Mouse (Mus musculus): ENCODE results near the gene Ints1. TPM values are rescaled to one million over a fixed set of nuclear protein-coding genes. Genes with fewer than 3 reads are reported as not detected.

Gene Ints1
- polyA plus RNA-seq, 1 experiment from 2014 or later: 21.5 TPM

- H3K27ac ChIP-seq: peak within 1 kb of the TSS; percentile 81
- no peaks in the 10 kb centered on the region for H3K36me3 ChIP-seq
- H3K4me2 ChIP-seq: peak within 1 kb of the TSS; percentile 100
- peak; percentile 78 for ATAC-seq (ENCODE audit: insufficient number of reproducible peaks, low FRiP score, low TSS enrichment, low read depth)
- H3K4me3 ChIP-seq: peak within 1 kb of the TSS; percentile 94
- peak within 1 kb of the TSS; percentile 73 for H3K9ac ChIP-seq
- no peaks in the 10 kb centered on the region for H3K27me3 ChIP-seq
- H3K9me3 ChIP-seq: no peaks in the 10 kb centered on the region
- H3K4me1 ChIP-seq: peaks cover 48% of the 10 kb centered on the region
- under 1% methylated on average over 91 of the region's 92 CpGs for WGBS
Measured at GRCm38 (mm10) chr5:139791227-139792158, 16.0 kb upstream of the Ints1 start, which contains the start of gene Mafk. TSS of gene Mafk (plus strand) at chr5:139791513.

GRCm38 (mm10) chr5:139789466-139789865, 14.0 kb upstream of the Ints1 start:
- H3K9me3 ChIP-seq: no peaks in the 10 kb centered on the region

DNA sequence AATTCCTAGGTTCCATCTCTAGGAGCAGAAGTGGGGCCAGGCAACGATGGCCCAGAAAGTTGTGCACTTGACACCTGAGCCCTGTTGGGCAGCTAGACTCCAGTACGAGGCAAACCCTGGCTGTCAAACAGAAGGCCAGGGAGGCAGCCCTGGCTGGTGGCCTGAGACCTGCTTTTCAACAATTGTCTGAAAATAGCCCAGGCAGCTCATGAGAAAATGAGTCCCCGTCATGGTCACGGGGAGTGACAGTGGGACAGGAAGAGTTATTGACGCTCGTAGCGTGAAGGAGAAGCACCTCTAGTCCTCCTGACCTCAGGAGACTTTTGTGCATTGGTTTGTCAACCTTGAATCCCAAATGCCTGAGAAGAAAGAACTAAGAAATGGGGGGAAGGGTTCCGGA, 5.9 kb upstream of the Ints1 start:
- Histone ChIP-seq H3K4me3 (no peak overlapping the region), H3K27ac (no peak overlapping the region), H3K4me2 (no peak overlapping the region), H3K9me3 (no peaks in the 10 kb centered on the region), H3K9ac (no peak overlapping the region), H3K36me3 (no peaks in the 10 kb centered on the region), H3K27me3 (no peaks in the 10 kb centered on the region), H3K4me1 (no peaks in the 10 kb centered on the region)
- no peak for ATAC-seq (ENCODE audit: insufficient number of reproducible peaks, low FRiP score, low TSS enrichment, low read depth)
- 81% methylated on average over 8 of the region's 8 CpGs for WGBS

More at GRCm38 (mm10) chr5:139789466-139789865, 14.0 kb upstream of the Ints1 start:
- H3K4me2 ChIP-seq: no peak overlapping the region
- H3K36me3 ChIP-seq: no peaks in the 10 kb centered on the region
- H3K4me3 ChIP-seq: no peak overlapping the region
- H3K27me3 ChIP-seq: no peaks in the 10 kb centered on the region
- H3K9ac ChIP-seq: no peak overlapping the region
- no peak for ATAC-seq (ENCODE audit: insufficient number of reproducible peaks, low FRiP score, low TSS enrichment, low read depth)
- 50% methylated on average over 4 of the region's 4 CpGs for WGBS
- no peak overlapping the region for H3K27ac ChIP-seq
- H3K4me1 ChIP-seq: peaks cover 32% of the 10 kb centered on the region

DNA sequence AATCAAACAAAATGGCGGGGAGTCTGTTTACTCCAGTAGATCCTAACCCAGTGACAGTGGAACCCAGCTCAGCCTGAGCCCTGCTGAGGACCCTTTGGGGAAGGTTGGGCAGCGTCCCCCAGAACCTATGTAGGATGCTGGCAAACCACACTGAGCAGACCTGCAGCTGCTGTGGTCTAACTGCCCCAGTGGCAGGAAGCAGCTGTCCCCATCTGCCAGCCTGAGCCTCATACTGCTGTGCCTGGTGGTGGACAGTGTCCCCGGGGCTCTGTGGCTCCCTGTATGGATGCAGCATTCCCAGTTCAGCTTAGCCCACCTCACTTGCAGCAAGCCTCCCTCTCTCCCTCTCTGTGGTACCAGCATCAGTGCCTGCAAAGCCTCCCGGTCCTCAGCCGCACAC, 1.5 kb upstream of the Ints1 start:
- H3K27ac ChIP-seq: no peak overlapping the region
- 77% methylated on average over 5 of the region's 5 CpGs for WGBS
- H3K4me3 ChIP-seq: no peak overlapping the region
- H3K4me1 ChIP-seq: peaks cover 13% of the 10 kb centered on the region
- H3K27me3 ChIP-seq: no peaks in the 10 kb centered on the region
- peaks cover 21% of the 10 kb centered on the region for H3K36me3 ChIP-seq
- H3K9ac ChIP-seq: no peak overlapping the region
- no peak overlapping the region for H3K4me2 ChIP-seq
- ATAC-seq (ENCODE audit: insufficient number of reproducible peaks, low FRiP score, low TSS enrichment, low read depth): no peak
- no peaks in the 10 kb centered on the region for H3K9me3 ChIP-seq

DNA sequence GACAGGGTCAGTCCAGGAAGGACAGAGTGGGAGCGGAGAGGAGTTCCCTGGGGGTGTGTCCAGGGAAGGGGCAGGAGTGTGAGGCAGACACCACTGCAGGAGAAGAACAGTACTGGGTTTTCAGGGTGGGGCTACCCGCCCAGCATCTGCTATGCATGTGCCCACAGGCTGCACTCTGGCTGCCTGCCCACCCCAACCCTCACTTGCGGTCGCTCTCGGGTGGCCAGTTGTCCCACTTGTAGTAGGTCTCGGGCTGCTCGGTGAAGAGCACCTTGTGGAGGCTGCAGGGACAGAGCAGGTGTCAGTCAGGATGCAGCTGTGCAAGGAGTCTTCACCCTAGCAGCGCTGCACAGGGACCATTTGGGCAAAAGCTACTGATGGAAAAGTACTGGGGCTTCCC, 7.3 kb downstream of the Ints1 start:
- peaks cover 100% of the 10 kb centered on the region for H3K36me3 ChIP-seq
- no peak overlapping the region for H3K4me3 ChIP-seq
- no peak for ATAC-seq (ENCODE audit: insufficient number of reproducible peaks, low FRiP score, low TSS enrichment, low read depth)
- no peaks in the 10 kb centered on the region for H3K9me3 ChIP-seq
- 85% methylated on average over 8 of the region's 8 CpGs for WGBS
- H3K4me2 ChIP-seq: no peak overlapping the region
- no peak overlapping the region for H3K27ac ChIP-seq
- H3K27me3 ChIP-seq: no peaks in the 10 kb centered on the region
- no peak overlapping the region for H3K9ac ChIP-seq
- no peaks in the 10 kb centered on the region for H3K4me1 ChIP-seq

GRCm38 (mm10) chr5:139764296-139764695, 11.2 kb downstream of the Ints1 start:
- ATAC-seq (ENCODE audit: insufficient number of reproducible peaks, low FRiP score, low TSS enrichment, low read depth): no peak
- Histone ChIP-seq H3K9me3 (no peaks in the 10 kb centered on the region), H3K4me1 (no peaks in the 10 kb centered on the region), H3K4me2 (no peak overlapping the region), H3K36me3 (peaks cover 100% of the 10 kb centered on the region), H3K4me3 (no peak overlapping the region), H3K27me3 (no peaks in the 10 kb centered on the region), H3K27ac (no peak overlapping the region), H3K9ac (no peak overlapping the region)
- 74% methylated on average over 11 of the region's 11 CpGs for WGBS

- Histone ChIP-seq H3K27ac (no peak overlapping the region), H3K36me3 (peaks cover 98% of the 10 kb centered on the region), H3K4me1 (no peaks in the 10 kb centered on the region), H3K9me3 (no peaks in the 10 kb centered on the region), H3K4me2 (no peak overlapping the region), H3K4me3 (no peak overlapping the region), H3K9ac (no peak overlapping the region), H3K27me3 (no peaks in the 10 kb centered on the region)
- no peak for ATAC-seq (ENCODE audit: insufficient number of reproducible peaks, low FRiP score, low TSS enrichment, low read depth)
- WGBS: 85% methylated on average over 16 of the region's 16 CpGs
Measured at GRCm38 (mm10) chr5:139758096-139758495, 17.4 kb downstream of the Ints1 start.

GRCm38 (mm10) chr5:139756586-139756985, 18.9 kb downstream of the Ints1 start:
- Histone ChIP-seq H3K4me3 (no peak overlapping the region), H3K36me3 (peaks cover 98% of the 10 kb centered on the region), H3K27me3 (no peaks in the 10 kb centered on the region), H3K4me1 (no peaks in the 10 kb centered on the region), H3K9me3 (no peaks in the 10 kb centered on the region), H3K9ac (no peak overlapping the region), H3K27ac (no peak overlapping the region), H3K4me2 (no peak overlapping the region)
- no peak for ATAC-seq (ENCODE audit: insufficient number of reproducible peaks, low FRiP score, low TSS enrichment, low read depth)
- WGBS: 86% methylated on average over 2 of the region's 2 CpGs

DNA sequence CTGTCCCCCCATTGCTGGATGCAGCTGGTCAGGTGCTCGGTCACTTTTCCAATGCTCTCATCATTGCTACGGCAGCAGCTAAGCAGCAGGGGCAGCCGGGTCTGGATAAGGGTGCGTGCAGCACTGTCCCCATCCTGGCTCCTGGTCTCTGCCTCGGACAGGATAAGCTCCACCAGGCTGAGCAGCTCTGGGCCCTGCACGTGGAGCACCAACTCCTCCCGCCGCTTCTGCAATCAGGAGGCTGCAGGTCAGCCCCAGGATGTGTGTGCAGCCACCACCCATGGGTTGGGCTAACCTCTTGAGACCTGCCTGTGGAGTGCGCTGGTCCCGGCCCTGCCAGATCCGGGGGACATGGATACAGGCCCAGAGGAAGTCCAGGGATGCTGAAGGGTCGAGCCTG, 19.3 kb downstream of the Ints1 start:
- no peaks in the 10 kb centered on the region for H3K4me1 ChIP-seq
- H3K27ac ChIP-seq: no peak overlapping the region
- no peak overlapping the region for H3K9ac ChIP-seq
- ATAC-seq (ENCODE audit: insufficient number of reproducible peaks, low FRiP score, low TSS enrichment, low read depth): no peak
- no peaks in the 10 kb centered on the region for H3K27me3 ChIP-seq
- 89% methylated on average over 12 of the region's 12 CpGs for WGBS
- H3K36me3 ChIP-seq: peaks cover 98% of the 10 kb centered on the region
- H3K4me2 ChIP-seq: no peak overlapping the region
- H3K9me3 ChIP-seq: no peaks in the 10 kb centered on the region
- no peak overlapping the region for H3K4me3 ChIP-seq

DNA sequence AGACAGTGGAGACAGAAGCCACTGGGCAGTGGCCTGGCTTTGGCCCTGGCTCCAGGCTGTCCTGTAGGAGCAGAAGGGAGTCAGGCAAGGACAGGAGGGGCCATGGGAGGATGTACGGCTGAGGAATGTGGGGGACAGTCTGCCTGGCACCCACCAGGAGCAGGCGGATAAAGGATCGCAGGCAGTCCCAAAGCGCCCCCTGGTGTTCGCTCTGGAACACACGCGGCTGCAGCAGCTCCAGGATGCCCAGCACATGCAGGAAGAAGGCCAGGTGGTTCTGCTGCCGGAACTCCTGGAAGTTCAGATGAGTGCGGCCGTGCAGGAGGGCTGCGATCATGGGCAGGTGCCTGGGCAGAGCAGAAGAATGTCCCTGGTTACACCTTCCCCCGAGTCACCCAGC, 20.7 kb downstream of the Ints1 start:
- H3K4me1 ChIP-seq: no peaks in the 10 kb centered on the region
- ATAC-seq (ENCODE audit: insufficient number of reproducible peaks, low FRiP score, low TSS enrichment, low read depth): no peak
- no peak overlapping the region for H3K9ac ChIP-seq
- no peak overlapping the region for H3K4me2 ChIP-seq
- H3K27ac ChIP-seq: no peak overlapping the region
- H3K9me3 ChIP-seq: no peaks in the 10 kb centered on the region
- H3K27me3 ChIP-seq: no peaks in the 10 kb centered on the region
- H3K4me3 ChIP-seq: no peak overlapping the region
- peaks cover 97% of the 10 kb centered on the region for H3K36me3 ChIP-seq
- WGBS: 27% methylated on average over 12 of the region's 12 CpGs

DNA sequence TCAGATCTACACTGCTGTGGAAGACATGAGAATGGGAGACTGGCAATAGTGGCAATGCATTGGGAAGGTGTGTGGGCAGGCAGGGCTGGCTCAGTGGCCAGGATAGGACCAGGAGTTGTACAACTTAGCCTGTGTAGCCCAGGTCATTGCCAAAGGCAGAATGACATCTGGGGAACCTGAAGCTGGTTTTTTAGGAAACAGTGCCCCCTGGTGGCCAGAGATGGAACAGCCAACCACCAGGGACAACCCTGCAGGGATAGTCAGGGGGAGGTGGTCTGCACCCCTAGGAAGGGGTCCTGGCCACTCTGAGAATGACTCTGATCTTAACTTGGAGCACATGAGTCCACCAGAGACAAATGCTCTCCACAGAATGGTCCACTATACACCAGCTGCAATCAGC, 24.9 kb downstream of the Ints1 start:
- H3K27me3 ChIP-seq: no peaks in the 10 kb centered on the region
- no peak overlapping the region for H3K9ac ChIP-seq
- H3K9me3 ChIP-seq: no peaks in the 10 kb centered on the region
- 0 out of 2 replicates have a peak, but pooled peaks cover 2% of the 10 kb centered on the region for H3K4me1 ChIP-seq
- no peak overlapping the region for H3K4me2 ChIP-seq
- ATAC-seq (ENCODE audit: insufficient number of reproducible peaks, low FRiP score, low TSS enrichment, low read depth): no peak
- H3K27ac ChIP-seq: no peak overlapping the region
- H3K4me3 ChIP-seq: no peak overlapping the region
- peaks cover 58% of the 10 kb centered on the region for H3K36me3 ChIP-seq

- Histone ChIP-seq H3K36me3 (peaks cover 49% of the 10 kb centered on the region), H3K9me3 (no peaks in the 10 kb centered on the region), H3K9ac (no peak overlapping the region), H3K27ac (no peak overlapping the region), H3K4me3 (no peak overlapping the region), H3K4me1 (0 out of 2 replicates have a peak, but pooled peaks cover 2% of the 10 kb centered on the region), H3K27me3 (no peaks in the 10 kb centered on the region), H3K4me2 (no peak overlapping the region)
- no peak for ATAC-seq (ENCODE audit: insufficient number of reproducible peaks, low FRiP score, low TSS enrichment, low read depth)
- WGBS: 86% methylated on average over 16 of the region's 16 CpGs
Measured at GRCm38 (mm10) chr5:139749413-139750125, 25.9 kb downstream of the Ints1 start.
